Mouse (Mus musculus): Measurements from ENCODE around the gene Shpk. TPM values are rescaled to one million over a fixed set of nuclear protein-coding genes. Genes with fewer than 3 reads are reported as not detected.

The Shpk gene
- polyA plus RNA-seq, 1 experiment = 14.8 TPM

DNA sequence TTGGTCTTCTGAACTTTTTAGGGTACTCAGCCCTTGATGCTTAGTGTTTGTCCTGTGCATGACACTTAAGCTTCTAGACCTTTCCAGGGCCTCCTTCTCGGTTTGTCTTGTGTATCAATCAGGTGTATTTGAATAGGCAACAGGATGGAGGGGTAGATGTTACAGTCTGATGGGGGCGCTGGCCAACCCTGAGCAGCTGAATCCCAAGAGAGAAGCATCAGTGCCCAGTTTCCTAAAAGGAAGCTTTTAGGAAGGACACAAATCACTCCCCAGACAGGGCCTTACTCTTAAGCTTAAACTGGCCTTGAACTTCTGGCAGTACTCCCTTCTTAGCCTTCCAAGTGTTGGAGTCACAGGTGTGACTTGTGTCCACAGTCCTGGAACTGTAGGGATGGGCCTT is 21.4 kb upstream of the Shpk start:
- Histone ChIP-seq H3K27ac (ENCODE audit: insufficient read depth, low read depth, low read length) (peak overlapping the region; percentile 99), H3K36me3 (ENCODE audit: control insufficient read depth, insufficient read depth, low read length) (peaks cover 14% of the 10 kb centered on the region), H3K4me3 (ENCODE audit: low read depth, low read length) (peak overlapping the region; percentile 89), H3K4me1 (ENCODE audit: control insufficient read depth, insufficient read depth, insufficient read length, low read length) (peaks cover 4% of the 10 kb centered on the region; the same call in 1 of the 2 replicates), H3K27me3 (ENCODE audit: control insufficient read depth, insufficient read depth, low read length) (no peaks in the 10 kb centered on the region)
- TF ChIP-seq CTCF (IDR thresholded peaks at IDR 0.05; ENCODE audit: extremely low read depth, insufficient read length, insufficient replicate concordance, low read depth, low read length) (no peak), POLR2A (IDR thresholded peaks at IDR 0.05; ENCODE audit: low read depth, low read length) (no peak; the same call in 1 of the 2 replicates)
- 9% methylated on average over 2 of the region's 2 CpGs for WGBS

DNA sequence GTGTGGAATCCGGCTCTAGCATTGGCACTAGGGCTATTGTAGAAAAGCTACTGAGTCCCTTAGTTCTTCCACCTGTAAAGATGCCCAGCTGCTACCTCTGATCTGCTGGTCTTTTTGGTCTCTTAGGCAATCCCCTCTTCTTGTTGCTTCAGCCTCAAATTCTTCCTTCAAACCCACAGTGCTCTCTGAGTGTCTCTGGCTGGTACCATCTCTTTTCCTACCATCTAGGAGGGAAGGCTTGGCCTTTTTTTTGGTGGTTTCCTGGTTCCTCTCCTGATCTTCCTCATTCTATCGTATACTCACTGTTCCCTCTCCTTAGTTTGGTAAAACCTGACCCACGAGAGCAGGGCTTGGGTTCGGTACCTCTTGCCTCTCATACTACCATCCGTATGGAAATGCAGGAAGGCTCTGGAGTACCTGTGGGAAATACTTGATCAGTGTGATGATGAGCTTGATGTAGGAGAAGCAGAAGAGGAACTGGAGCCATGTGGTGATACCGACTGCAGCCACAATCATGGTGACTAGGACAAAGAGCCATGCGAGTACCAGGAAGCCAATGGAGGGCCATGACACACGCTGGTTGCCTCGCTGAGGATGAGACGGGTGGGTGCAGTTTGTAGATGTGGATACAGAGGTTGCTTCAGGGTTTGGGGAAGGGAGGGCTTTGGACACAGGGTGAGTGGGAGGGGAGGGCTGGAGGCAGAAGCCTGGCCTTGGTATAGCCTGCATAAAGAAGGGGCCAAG is 13.2 kb upstream of the Shpk start:
- TF ChIP-seq POLR2A (IDR thresholded peaks at IDR 0.05; ENCODE audit: low read depth, low read length) (no peak), CTCF (IDR thresholded peaks at IDR 0.05; ENCODE audit: extremely low read depth, insufficient read length, insufficient replicate concordance, low read depth, low read length) (no peak)
- Histone ChIP-seq H3K27me3 (ENCODE audit: control insufficient read depth, insufficient read depth, low read length) (no peaks in the 10 kb centered on the region), H3K4me1 (ENCODE audit: control insufficient read depth, insufficient read depth, insufficient read length, low read length) (no peaks in the 10 kb centered on the region; the same call in 1 of the 2 replicates), H3K27ac (ENCODE audit: insufficient read depth, low read depth, low read length) (no peak overlapping the region), H3K36me3 (ENCODE audit: control insufficient read depth, insufficient read depth, low read length) (peaks cover 41% of the 10 kb centered on the region), H3K4me3 (ENCODE audit: low read depth, low read length) (no peak overlapping the region)
- 85% methylated on average over 10 of the region's 10 CpGs for WGBS

DNA sequence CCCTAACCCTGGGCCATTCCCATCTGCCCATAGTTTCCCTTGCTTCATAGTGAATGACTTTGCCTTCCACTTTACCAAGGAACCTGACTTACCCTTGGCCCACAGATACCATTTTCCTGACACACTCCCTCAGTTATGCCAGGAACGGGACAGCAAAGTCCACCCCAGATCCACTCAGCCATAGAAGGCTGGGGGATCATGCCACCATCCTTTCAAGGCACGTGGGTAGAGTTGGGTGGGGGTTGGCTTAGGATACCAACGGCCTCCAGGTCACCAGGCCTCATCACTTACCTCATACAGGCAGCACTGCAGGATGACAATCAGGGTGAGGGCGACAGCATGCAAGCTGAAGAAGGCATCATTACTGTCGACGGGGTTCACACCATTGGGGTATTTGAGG is 12.0 kb upstream of the Shpk start:
- H3K4me1 ChIP-seq (ENCODE audit: control insufficient read depth, insufficient read depth, insufficient read length, low read length) = no peaks in the 10 kb centered on the region; the same call in 1 of the 2 replicates
- no peak overlapping the region for H3K4me3 ChIP-seq (ENCODE audit: low read depth, low read length)
- no peaks in the 10 kb centered on the region for H3K27me3 ChIP-seq (ENCODE audit: control insufficient read depth, insufficient read depth, low read length)
- TF ChIP-seq POLR2A (IDR thresholded peaks at IDR 0.05; ENCODE audit: low read depth, low read length) (no peak), CTCF (IDR thresholded peaks at IDR 0.05; ENCODE audit: extremely low read depth, insufficient read length, insufficient replicate concordance, low read depth, low read length) (no peak)
- no peak overlapping the region for H3K27ac ChIP-seq (ENCODE audit: insufficient read depth, low read depth, low read length)
- 88% methylated on average over 6 of the region's 6 CpGs for WGBS
- H3K36me3 ChIP-seq (ENCODE audit: control insufficient read depth, insufficient read depth, low read length) = peaks cover 48% of the 10 kb centered on the region

GRCm38 (mm10) chr11:73193047-73193446 is 6.2 kb upstream of the Shpk start:
- no peaks in the 10 kb centered on the region for H3K27me3 ChIP-seq (ENCODE audit: control insufficient read depth, insufficient read depth, low read length)
- no peak overlapping the region for H3K27ac ChIP-seq (ENCODE audit: insufficient read depth, low read depth, low read length)
- WGBS = 72% methylated on average over 6 of the region's 6 CpGs
- H3K4me3 ChIP-seq (ENCODE audit: low read depth, low read length) = no peak overlapping the region
- H3K36me3 ChIP-seq (ENCODE audit: control insufficient read depth, insufficient read depth, low read length) = peaks cover 26% of the 10 kb centered on the region
- TF ChIP-seq POLR2A (IDR thresholded peaks at IDR 0.05; ENCODE audit: low read depth, low read length) (no peak), CTCF (IDR thresholded peaks at IDR 0.05; ENCODE audit: extremely low read depth, insufficient read length, insufficient replicate concordance, low read depth, low read length) (no peak)
- no peaks in the 10 kb centered on the region for H3K4me1 ChIP-seq (ENCODE audit: control insufficient read depth, insufficient read depth, insufficient read length, low read length)

GRCm38 (mm10) chr11:73194444-73194843 is 4.8 kb upstream of the Shpk start:
- H3K4me1 ChIP-seq (ENCODE audit: control insufficient read depth, insufficient read depth, insufficient read length, low read length) = no peaks in the 10 kb centered on the region
- 65% methylated on average over 2 of the region's 2 CpGs for WGBS

GRCm38 (mm10) chr11:73198190-73198589 is 1.1 kb upstream of the Shpk start:
- 0% methylated on average over 1 of the region's 1 CpGs for WGBS
- H3K36me3 ChIP-seq (ENCODE audit: control insufficient read depth, insufficient read depth, low read length) = 0 out of 2 replicates have a peak, but pooled peaks cover 3% of the 10 kb centered on the region
- H3K4me1 ChIP-seq (ENCODE audit: control insufficient read depth, insufficient read depth, insufficient read length, low read length) = peaks cover 4% of the 10 kb centered on the region; the same call in 1 of the 2 replicates
- no peak overlapping the region for H3K27ac ChIP-seq (ENCODE audit: insufficient read depth, low read depth, low read length)
- H3K4me3 ChIP-seq (ENCODE audit: low read depth, low read length) = peak overlapping the region; percentile 85; the same call in 1 of the 2 replicates
- TF ChIP-seq CTCF (IDR thresholded peaks at IDR 0.05; ENCODE audit: extremely low read depth, insufficient read length, insufficient replicate concordance, low read depth, low read length) (no peak), POLR2A (IDR thresholded peaks at IDR 0.05; ENCODE audit: low read depth, low read length) (no peak)
- no peaks in the 10 kb centered on the region for H3K27me3 ChIP-seq (ENCODE audit: control insufficient read depth, insufficient read depth, low read length)

More at GRCm38 (mm10) chr11:73194444-73194843, 4.8 kb upstream of the Shpk start:
- Histone ChIP-seq H3K36me3 (ENCODE audit: control insufficient read depth, insufficient read depth, low read length) (peaks cover 21% of the 10 kb centered on the region), H3K27ac (ENCODE audit: insufficient read depth, low read depth, low read length) (no peak overlapping the region), H3K27me3 (ENCODE audit: control insufficient read depth, insufficient read depth, low read length) (no peaks in the 10 kb centered on the region), H3K4me3 (ENCODE audit: low read depth, low read length) (no peak overlapping the region)
- TF ChIP-seq CTCF (IDR thresholded peaks at IDR 0.05; ENCODE audit: extremely low read depth, insufficient read length, insufficient replicate concordance, low read depth, low read length) (no peak), POLR2A (IDR thresholded peaks at IDR 0.05; ENCODE audit: low read depth, low read length) (no peak)

DNA sequence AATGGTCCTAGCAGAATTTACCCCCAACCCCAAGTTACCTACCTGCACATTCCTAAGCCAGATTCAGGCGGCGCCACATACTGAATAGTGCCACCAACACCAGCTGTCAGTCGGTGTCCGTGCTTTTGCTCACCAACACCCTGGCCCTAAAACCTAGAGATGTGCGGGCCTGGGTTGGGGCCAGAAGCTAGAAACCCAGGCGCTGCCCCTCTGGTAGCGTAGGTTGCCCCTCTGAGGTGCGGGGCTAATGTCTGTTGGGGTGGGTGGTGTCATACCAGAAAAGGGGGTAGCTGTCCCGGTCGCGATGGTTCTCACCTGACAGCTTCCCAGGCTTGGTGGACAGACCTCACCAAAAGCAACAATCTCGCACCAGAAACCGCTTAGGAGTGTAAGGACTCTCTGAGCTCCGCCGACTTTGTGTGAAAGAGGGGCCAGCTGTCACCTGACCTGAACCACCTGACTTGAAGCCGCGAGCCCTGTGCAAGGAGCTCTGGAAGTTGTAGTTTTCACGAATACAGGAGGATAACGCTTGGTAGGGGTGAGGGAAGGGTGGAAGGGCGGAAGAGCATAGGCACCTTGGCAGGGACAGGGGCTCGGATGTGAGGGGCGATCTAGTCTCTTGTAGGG is 544 bp upstream of the Shpk start, which contains the start of gene Ctns:
Ctns (minus strand) TSS at position 440 of the 627 bp plus-strand sequence.
- H3K4me1 ChIP-seq (ENCODE audit: control insufficient read depth, insufficient read depth, insufficient read length, low read length) = peaks cover 4% of the 10 kb centered on the region; the same call in 1 of the 2 replicates
- H3K36me3 ChIP-seq (ENCODE audit: control insufficient read depth, insufficient read depth, low read length) = 0 out of 2 replicates have a peak, but pooled peaks cover 3% of the 10 kb centered on the region
- WGBS = under 1% methylated on average over 22 of the region's 22 CpGs
- TF ChIP-seq POLR2A (IDR thresholded peaks at IDR 0.05; ENCODE audit: low read depth, low read length) (peak; percentile 51), CTCF (IDR thresholded peaks at IDR 0.05; ENCODE audit: extremely low read depth, insufficient read length, insufficient replicate concordance, low read depth, low read length) (no peak)
- H3K27me3 ChIP-seq (ENCODE audit: control insufficient read depth, insufficient read depth, low read length) = no peaks in the 10 kb centered on the region
- peak within 1 kb of the TSS; percentile 92 for H3K27ac ChIP-seq (ENCODE audit: insufficient read depth, low read depth, low read length)
- peak within 1 kb of the TSS; percentile 85 for H3K4me3 ChIP-seq (ENCODE audit: low read depth, low read length)
